ENCODE assay signal across 24 mouse cellular contexts in genomic region chr4:155395471-155395870, GRCm38 (mm10). TPM values are rescaled to one million over a fixed set of nuclear protein-coding genes. Genes with fewer than 3 reads are reported as not detected.
DNase-seq lines count a peak whose midpoint lies in the region; ATAC-seq and TF ChIP-seq lines count a peak whose summit lies in the region.
"Had no signal": no experiment of that assay in that cellular context is flagged by ENCODE, and none has a peak within 500 bp of the region (broad histone marks: within the 10 kb centered on the region; RNA-seq: fewer than 3 reads in every experiment).

No protein-coding gene starts in this region.

- DNase-seq in heart, embryonic 10.5 days (ENCODE audit: low spot score): peak; percentile 64
- DNase-seq in heart, adult 11 months: no peak
- DNase-seq in frontal cortex, postnatal 25 days (ENCODE audit: low spot score in 2 of 2): peak; percentile 37 to 40
- no peak for DNase-seq in midbrain, embryonic 11.5 days (ENCODE audit: low spot score, missing footprints)
- DNase-seq in yolk sac, embryonic 10.5 days (ENCODE audit: low spot score): no peak
- DNase-seq: kidney, adult 9 months; kidney, postnatal 4 days; liver, embryonic 13.5 days; midbrain, embryonic 14.5 days; thymus, postnatal 36 days had no signal

- TF ChIP-seq CTCF in cortical plate, adult 2 months (IDR thresholded peaks at IDR 0.05; ENCODE audit: extremely low read depth, insufficient read depth, low read length): no peak
- TF ChIP-seq CTCF in olfactory bulb, adult 2 months (IDR thresholded peaks at IDR 0.05; ENCODE audit: insufficient read depth, low read depth, low read length): no peak

- TF ChIP-seq POLR2A in cortical plate, adult 2 months (IDR thresholded peaks at IDR 0.05; ENCODE audit: extremely low read depth, insufficient read depth, low read length): peak; percentile 82
- TF ChIP-seq POLR2A in olfactory bulb, adult 2 months (IDR thresholded peaks at IDR 0.05; ENCODE audit: insufficient read depth, low read depth, low read length): no peak

- no peaks in the 10 kb centered on the region for H3K36me3 ChIP-seq in heart, embryonic 10.5 days
- no peaks in the 10 kb centered on the region for H3K36me3 ChIP-seq in midbrain, embryonic 11.5 days (ENCODE audit: control insufficient read depth, insufficient read depth, low read length)
- H3K36me3 ChIP-seq: embryonic facial prominence, embryonic 13.5 days; heart, embryonic 15.5 days; limb, embryonic 12.5 days; liver, embryonic 13.5 days; lung, embryonic 15.5 days had no signal

- no peak overlapping the region for H3K4me3 ChIP-seq in heart, embryonic 10.5 days
- H3K4me3 ChIP-seq in cortical plate, adult 2 months (ENCODE audit: insufficient read depth, low read length): no peak overlapping the region
- 0 out of 2 replicates have a peak overlapping the region, but pooled peaks have one; percentile 1 for H3K4me3 ChIP-seq in olfactory bulb, adult 2 months (ENCODE audit: insufficient read depth, low read depth, low read length)
- no peak overlapping the region for H3K4me3 ChIP-seq in midbrain, embryonic 11.5 days (ENCODE audit: low read depth, low read length)
- H3K4me3 ChIP-seq: embryonic facial prominence, embryonic 13.5 days; heart, embryonic 15.5 days; limb, embryonic 12.5 days; liver, embryonic 13.5 days; lung, embryonic 15.5 days; myocyte had no signal

- no peak overlapping the region for H3K4me2 ChIP-seq in midbrain, embryonic 11.5 days
- H3K4me2 ChIP-seq: embryonic facial prominence, embryonic 13.5 days; heart, embryonic 15.5 days; limb, embryonic 12.5 days; liver, embryonic 13.5 days; lung, embryonic 15.5 days had no signal

- H3K9me3 ChIP-seq in heart, embryonic 10.5 days: no peaks in the 10 kb centered on the region
- H3K9me3 ChIP-seq in midbrain, embryonic 11.5 days (ENCODE audit: control insufficient read depth, low read length): no peaks in the 10 kb centered on the region
- H3K9me3 ChIP-seq: embryonic facial prominence, embryonic 13.5 days; heart, embryonic 15.5 days; limb, embryonic 12.5 days; liver, embryonic 13.5 days; lung, embryonic 15.5 days had no signal

- H3K27ac ChIP-seq in heart, embryonic 10.5 days: no peak overlapping the region
- H3K27ac ChIP-seq in cortical plate, adult 2 months (ENCODE audit: insufficient read depth, low read length): peak overlapping the region; percentile 22
- H3K27ac ChIP-seq in olfactory bulb, adult 2 months (ENCODE audit: insufficient read depth, low read depth, low read length): peak overlapping the region; percentile 28
- H3K27ac ChIP-seq in midbrain, embryonic 11.5 days (ENCODE audit: low read depth, low read length): no peak overlapping the region
- H3K27ac ChIP-seq: embryonic facial prominence, embryonic 13.5 days; heart, embryonic 15.5 days; limb, embryonic 12.5 days; liver, embryonic 13.5 days; lung, embryonic 15.5 days had no signal

- WGBS in heart, embryonic 10.5 days: 78% methylated on average over 5 of the region's 5 CpGs
- 38% methylated on average over 5 of the region's 5 CpGs for WGBS in olfactory bulb, adult 2 months
- WGBS in midbrain, embryonic 11.5 days: 80% methylated on average over 5 of the region's 5 CpGs

- peaks cover 68% of the 10 kb centered on the region for H3K27me3 ChIP-seq in heart, embryonic 10.5 days (ENCODE audit: insufficient read depth, poor library complexity, severe bottlenecking)
- peaks cover 25% of the 10 kb centered on the region for H3K27me3 ChIP-seq in midbrain, embryonic 11.5 days (ENCODE audit: control insufficient read depth, insufficient read depth, low read length)

- H3K4me1 ChIP-seq in heart, embryonic 10.5 days: peaks cover 9% of the 10 kb centered on the region
- peaks cover 5% of the 10 kb centered on the region for H3K4me1 ChIP-seq in cortical plate, adult 2 months (ENCODE audit: control insufficient read depth, insufficient read depth, low read length)
- H3K4me1 ChIP-seq in olfactory bulb, adult 2 months (ENCODE audit: control insufficient read depth, insufficient read depth, low read length): peaks cover 12% of the 10 kb centered on the region
- H3K4me1 ChIP-seq in midbrain, embryonic 11.5 days (ENCODE audit: control insufficient read depth, insufficient read depth, low read length): peaks cover 6% of the 10 kb centered on the region; the same call in 1 of the 2 replicates

- ATAC-seq in midbrain, embryonic 11.5 days (ENCODE audit: low FRiP score): no peak
- no peak for ATAC-seq in erythroblast, adult 5-6 weeks (replicated peaks; ENCODE audit: low FRiP score, poor library complexity, severe bottlenecking)
- ATAC-seq: activated CD4-positive, CD25-positive, alpha-beta regulatory T cell, adult 4 months; Patski had no signal

- H3K9ac ChIP-seq in midbrain, embryonic 11.5 days (ENCODE audit: low read length): no peak overlapping the region
- H3K9ac ChIP-seq: embryonic facial prominence, embryonic 13.5 days; heart, embryonic 15.5 days; limb, embryonic 12.5 days; liver, embryonic 13.5 days; lung, embryonic 15.5 days had no signal

RNA-seq across cellular contexts. Expression of gene Gabrd, which starts 2.4 kb away (rescaled TPM):
- polyA plus RNA-seq in heart, embryonic 10.5 days (2016; fragmentation: Nextera tagmentation; extraction: Ambion mirVana): not detected in 2 replicates
- 129 and 141 TPM in 2 replicates for polyA plus RNA-seq in cortical plate, adult 2 months (2012; rRNA removed)
- polyA plus RNA-seq in olfactory bulb, adult 2 months (2012; ENCODE audit: insufficient read depth, insufficient read length, low replicate concordance, missing spikeins): not detected in 2 replicates
- polyA plus RNA-seq in midbrain, embryonic 11.5 days (2014; fragmentation: Nextera tagmentation; extraction: Ambion mirVana): not detected in 2 replicates
- not detected in 2 replicates for total RNA-seq in erythroblast, adult 5-6 weeks (2015; ENCODE audit: low replicate concordance)
- not detected in 2 replicates for total RNA-seq in erythroblast, adult 5-6 weeks (2017; ENCODE audit: low replicate concordance)
- total RNA-seq: granulocyte monocyte progenitor cell, adult 5-6 weeks; megakaryocyte progenitor cell, adult 5-6 weeks; neutrophil, adult 5-6 weeks had no signal
- polyA plus RNA-seq: embryonic facial prominence, embryonic 13.5 days; heart, embryonic 15.5 days; liver, embryonic 13.5 days; midbrain, embryonic 14.5 days; Patski had no signal

RNA-seq across cellular contexts. Expression of gene Cfap74, which starts 13.5 kb away (rescaled TPM):
- 1.7 and 3.3 TPM in 2 replicates for polyA plus RNA-seq in heart, embryonic 10.5 days (2016; fragmentation: Nextera tagmentation; extraction: Ambion mirVana)
- polyA plus RNA-seq in cortical plate, adult 2 months (2012; rRNA removed): 20.4 and 21.9 TPM in 2 replicates
- polyA plus RNA-seq in olfactory bulb, adult 2 months (2012; ENCODE audit: insufficient read depth, insufficient read length, low replicate concordance, missing spikeins): not detected in 2 replicates
- 6.3 and 6.5 TPM in 2 replicates for polyA plus RNA-seq in midbrain, embryonic 11.5 days (2014; fragmentation: Nextera tagmentation; extraction: Ambion mirVana)
- total RNA-seq in erythroblast, adult 5-6 weeks (2015; ENCODE audit: low replicate concordance): not detected in 2 replicates
- total RNA-seq in erythroblast, adult 5-6 weeks (2017; ENCODE audit: low replicate concordance): 0.56 TPM in 1 of 2 replicates, not detected in the other
- total RNA-seq: granulocyte monocyte progenitor cell, adult 5-6 weeks had no signal

RNA-seq across cellular contexts. Expression of gene Prkcz, which starts 34.3 kb away (rescaled TPM):
- 8.9 and 12.4 TPM in 2 replicates for polyA plus RNA-seq in heart, embryonic 10.5 days (2016; fragmentation: Nextera tagmentation; extraction: Ambion mirVana)
- polyA plus RNA-seq in cortical plate, adult 2 months (2012; rRNA removed): 295 and 315 TPM in 2 replicates
- not detected in 2 replicates for polyA plus RNA-seq in olfactory bulb, adult 2 months (2012; ENCODE audit: insufficient read depth, insufficient read length, low replicate concordance, missing spikeins)
- polyA plus RNA-seq in midbrain, embryonic 11.5 days (2014; fragmentation: Nextera tagmentation; extraction: Ambion mirVana): 17.6 and 18.3 TPM in 2 replicates
- total RNA-seq in erythroblast, adult 5-6 weeks (2015; ENCODE audit: low replicate concordance): 1.9 TPM in 1 of 2 replicates, not detected in the other
- not detected in 2 replicates for total RNA-seq in erythroblast, adult 5-6 weeks (2017; ENCODE audit: low replicate concordance)
- total RNA-seq: granulocyte monocyte progenitor cell, adult 5-6 weeks; hematopoietic stem cell, adult 5-6 weeks; megakaryocyte progenitor cell, adult 5-6 weeks had no signal

Comparison
In these comparisons a context has a peak if more than half of its experiments do, and no peak if none do; other contexts are left out.
1. DNase-seq: peak in heart, embryonic 10.5 days (single experiment) and frontal cortex, postnatal 25 days (2 of 2); none in heart, adult 11 months (single experiment), midbrain, embryonic 11.5 days (single experiment) and yolk sac, embryonic 10.5 days (single experiment).
2. H3K27ac ChIP-seq: peak in cortical plate, adult 2 months (single experiment) and olfactory bulb, adult 2 months (single experiment); none in heart, embryonic 10.5 days (single experiment) and midbrain, embryonic 11.5 days (single experiment).
3. RNA of gene Gabrd, which starts 2.4 kb away (polyA plus RNA-seq): 129 to 141 TPM in cortical plate, adult 2 months; not detected in heart, embryonic 10.5 days, not detected in olfactory bulb, adult 2 months and not detected in midbrain, embryonic 11.5 days; every median in the first group is over 100 times any median in the second.